Mouse (Mus musculus): ENCODE measurements around the gene Vill.

Gene Vill

DNA sequence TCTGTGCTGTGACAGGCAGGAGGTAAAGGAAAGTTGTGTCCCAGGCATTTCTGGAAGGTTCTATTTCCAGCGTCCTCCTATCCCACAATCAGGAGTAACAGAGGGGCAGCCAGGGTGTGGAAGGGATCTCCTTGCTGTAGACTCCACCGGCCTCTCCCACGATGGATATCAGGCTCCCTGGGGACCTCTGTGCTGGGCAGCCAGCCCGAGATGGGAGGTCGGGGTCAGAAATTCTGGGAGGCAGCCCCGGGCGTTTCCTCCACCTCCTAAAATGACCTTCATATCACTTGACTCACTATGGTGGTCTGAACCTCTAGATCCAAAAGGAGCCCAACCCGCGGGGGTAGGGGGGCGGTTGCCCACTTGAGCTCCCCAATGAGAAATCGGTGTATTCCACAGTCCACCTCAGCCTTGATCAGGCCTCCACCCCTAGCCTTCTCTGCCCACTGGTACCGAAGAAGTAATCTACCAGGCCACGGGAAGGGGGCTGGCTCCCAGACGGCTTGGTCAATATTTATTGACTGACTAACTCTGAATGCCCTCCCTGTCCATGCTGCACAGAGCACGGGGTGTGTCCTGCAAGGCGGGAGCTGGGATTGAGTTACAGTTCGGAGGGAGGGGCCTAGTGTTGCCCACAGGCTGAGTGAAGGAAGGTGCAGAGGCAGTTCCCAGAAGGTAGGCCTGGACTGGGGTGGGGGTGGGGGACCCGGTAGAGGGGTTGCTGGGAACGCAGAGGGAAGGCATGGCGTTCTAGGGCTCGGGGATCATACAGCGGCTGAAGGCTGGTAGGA lies at the start of gene Vill:
TSS of gene Vill (plus strand) at position 625 of the 791 bp plus-strand sequence.
- DNase-seq (ENCODE audit: low read depth, low spot score), result no peak

DNA sequence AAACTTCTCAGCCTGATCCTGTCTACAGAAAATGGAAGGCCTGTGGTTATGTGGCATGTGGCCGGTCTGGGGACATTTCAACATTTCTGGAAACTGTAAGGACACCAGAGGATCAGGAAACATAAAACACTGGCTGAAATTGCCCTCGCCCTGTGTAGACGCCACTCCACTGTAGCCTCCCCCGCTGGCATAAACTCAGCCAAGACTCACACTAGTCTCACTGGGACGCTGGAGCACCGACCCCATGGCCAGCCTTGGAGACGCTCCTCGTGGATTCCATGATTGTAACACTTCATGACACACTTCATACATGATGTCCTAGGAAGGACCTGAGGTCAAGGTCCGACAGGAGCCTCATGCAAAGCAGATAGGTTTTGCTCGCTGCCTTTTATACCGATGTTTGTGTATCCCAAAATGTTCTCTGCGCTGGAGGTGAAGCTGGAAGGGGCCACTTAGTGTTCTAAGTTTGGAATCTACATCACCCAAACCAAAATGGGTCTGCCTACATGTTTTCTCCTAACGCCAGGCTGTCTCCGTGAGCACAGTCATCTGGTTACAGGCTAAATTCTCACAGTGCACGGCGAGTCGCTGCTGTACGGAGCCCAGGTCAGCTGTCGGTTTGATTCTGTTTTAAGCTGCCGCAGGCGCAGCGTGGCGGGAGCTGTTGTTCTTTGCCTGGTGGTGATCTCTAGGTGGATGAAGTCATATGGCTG lies 48.4 kb upstream of the Vill start:
- DNase-seq (ENCODE audit: low read depth, low spot score), result no peak

DNA sequence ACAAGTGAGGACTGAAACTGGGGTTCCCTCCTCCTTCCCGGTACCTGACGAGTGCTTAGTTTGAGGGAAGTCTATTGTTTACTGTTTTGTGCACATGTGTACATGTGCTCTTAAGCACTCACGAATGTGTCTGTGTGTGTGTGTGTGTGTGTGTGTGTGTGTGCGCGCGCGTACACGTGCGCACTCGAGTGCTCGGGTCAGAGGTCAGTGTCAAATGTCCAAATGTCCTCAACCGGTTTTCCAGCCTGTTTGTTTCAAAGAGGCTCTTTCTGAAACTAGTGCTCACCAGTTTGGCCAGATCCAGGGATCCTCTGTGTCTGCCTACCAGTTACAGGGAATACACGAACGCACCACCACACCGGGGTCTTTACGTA lies 47.9 kb upstream of the Vill start:
- no peak for DNase-seq (ENCODE audit: low read depth, low spot score)

DNA sequence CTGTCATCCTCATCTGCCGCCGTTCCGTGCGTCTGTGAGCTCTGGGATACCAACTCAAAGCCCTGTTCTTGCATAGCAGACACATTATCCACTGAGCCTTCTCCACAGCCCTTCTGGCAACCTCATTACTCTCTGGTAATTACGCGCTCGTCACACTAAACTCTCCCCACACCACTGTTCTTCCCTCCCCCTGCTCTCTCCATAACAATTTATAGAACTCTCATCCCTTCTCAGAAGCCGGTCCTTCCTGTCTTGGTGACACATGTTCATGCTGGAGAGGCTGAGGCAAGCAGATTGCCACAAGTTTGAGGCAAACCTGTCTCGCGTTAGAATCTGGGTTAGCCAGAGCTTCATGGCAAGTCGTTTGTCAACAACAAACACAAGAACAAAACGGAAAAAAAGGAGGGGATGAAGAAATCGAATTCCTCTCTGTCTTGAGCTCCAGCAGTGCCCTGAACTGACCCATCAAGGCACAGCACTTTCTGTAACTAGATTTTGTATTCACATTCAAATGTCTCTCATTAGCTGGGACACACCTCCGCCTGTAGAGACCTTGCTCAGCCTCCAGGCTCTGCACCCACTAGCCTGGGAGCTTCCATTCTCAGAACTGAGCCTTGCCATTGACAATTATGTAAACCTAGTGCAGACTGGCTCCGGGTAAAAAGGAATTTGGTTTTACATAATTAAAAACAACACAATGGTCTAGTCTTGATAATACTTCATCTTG lies 47.1 kb upstream of the Vill start:
- DNase-seq (ENCODE audit: low read depth, low spot score), result no peak

DNA sequence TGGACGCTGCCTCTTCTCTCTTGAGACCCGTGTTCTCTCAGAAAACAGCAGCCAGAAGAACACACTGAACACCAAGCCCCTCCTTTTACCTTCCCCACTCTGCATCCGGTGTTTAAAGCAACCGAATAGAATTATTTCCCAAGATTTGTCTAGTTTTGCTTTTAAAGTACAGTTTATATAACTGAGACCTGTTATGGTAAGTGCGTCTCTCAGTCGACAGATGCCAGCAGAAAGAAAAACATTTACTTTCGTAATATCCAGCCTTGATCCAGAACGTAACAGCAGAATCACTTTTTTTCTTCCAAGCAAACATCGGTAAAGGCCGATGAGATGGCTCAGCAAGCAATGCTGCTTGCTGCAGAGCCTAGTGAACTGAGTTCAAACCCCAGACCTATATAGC lies 45.3 kb upstream of the Vill start:
- no peak for DNase-seq (ENCODE audit: low read depth, low spot score)

DNA sequence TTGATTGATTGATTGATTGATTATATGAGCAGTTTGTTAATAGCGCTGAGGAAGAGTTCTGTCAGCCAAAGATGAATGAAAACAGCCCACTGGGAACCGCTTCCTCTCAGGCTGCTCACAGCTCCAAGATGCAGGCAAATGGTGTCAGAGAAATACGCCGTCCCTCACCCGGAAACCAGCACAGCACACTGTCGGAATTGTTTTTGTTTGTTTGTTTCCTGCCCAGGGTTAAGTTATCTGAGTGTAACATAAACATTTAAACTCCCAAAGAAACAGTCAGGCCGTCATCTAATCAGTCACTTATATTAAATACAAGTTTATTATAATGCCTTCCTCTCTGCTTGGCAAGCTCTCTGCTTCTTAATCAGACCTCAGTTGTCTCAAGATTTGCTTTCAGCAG lies 43.7 kb upstream of the Vill start:
- DNase-seq (ENCODE audit: low read depth, low spot score), result no peak

DNA sequence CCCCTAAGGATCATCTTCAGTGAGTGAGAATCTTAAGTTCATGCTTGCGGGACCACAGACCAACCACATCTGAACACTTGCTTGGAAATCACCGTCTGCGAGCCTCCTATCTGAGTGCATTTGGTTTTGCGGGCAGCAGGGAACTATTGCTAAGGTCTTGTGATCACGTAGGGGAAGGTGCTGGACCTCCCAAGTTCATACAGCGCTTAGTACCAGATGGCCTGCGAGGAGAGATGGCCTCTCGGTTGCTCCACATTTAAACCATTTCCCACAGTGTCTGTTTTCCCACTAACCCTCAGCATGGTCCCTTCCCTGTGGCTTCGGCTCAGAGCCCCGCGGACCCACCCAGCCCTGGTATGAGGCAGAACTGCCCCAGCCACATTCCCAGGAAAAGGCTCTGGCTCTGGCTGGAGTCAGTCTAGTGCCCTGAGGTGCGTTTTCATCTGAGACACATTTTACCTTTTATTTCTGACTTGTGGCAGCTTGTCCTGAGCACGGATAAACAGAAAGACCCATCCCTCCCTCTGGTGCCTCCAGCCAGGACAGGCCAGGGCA lies 42.3 kb upstream of the Vill start:
- no peak for DNase-seq (ENCODE audit: low read depth, low spot score)

DNA sequence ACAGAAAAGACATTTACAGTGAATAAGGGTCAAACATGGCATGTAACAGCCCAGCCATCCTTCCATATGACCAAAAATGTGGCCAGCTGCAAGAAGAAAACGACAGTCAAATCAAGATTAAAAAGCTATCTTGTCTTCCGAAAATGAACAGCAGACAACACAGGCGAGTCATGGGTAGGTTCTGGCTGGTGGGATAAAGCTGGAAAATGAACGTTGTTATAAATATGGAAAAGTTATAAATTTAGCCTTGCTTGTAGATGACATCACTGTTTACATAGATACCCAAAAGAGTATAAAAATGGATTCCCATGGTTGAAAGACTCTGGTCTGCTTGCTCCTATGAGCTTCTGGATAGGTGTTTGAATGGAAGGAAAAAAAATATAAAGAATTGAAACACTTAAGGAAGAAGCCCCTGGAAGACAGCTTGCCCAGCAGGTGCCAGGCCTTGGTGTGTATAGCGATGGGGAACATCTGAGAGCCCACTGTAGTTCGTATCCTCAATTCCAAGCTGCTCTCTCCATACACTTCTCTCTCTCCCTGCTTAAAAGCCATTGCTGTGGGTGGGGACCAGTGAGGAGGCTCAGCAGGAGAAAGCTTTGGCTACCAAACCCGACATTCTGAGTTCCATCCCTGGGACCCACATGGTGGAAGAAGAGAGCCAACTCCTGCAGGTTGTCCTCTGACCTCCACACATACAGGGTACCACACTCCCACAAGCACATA lies 35.6 kb upstream of the Vill start:
- no peak for DNase-seq (ENCODE audit: low read depth, low spot score)

DNA sequence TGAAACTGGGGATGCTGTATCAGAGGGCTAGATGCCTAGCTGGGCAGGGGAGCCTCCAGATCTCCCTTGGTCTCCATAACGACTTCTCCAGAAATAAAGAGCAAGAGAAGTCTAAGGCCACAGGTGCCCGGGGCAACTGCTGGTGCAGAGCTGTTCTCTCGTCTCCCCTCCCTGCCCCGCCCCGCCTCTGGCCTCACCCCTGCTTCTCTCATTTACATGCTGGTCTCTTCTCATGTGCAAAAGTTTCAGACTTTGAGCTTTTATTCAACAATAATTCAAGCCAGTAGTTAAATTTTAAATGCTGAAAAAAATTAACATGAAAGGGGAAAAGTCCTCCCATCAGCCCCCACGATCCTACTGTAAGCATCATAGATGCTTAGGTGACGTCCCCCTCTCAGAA lies 30.8 kb upstream of the Vill start:
- no peak for DNase-seq (ENCODE audit: low read depth, low spot score)

DNA sequence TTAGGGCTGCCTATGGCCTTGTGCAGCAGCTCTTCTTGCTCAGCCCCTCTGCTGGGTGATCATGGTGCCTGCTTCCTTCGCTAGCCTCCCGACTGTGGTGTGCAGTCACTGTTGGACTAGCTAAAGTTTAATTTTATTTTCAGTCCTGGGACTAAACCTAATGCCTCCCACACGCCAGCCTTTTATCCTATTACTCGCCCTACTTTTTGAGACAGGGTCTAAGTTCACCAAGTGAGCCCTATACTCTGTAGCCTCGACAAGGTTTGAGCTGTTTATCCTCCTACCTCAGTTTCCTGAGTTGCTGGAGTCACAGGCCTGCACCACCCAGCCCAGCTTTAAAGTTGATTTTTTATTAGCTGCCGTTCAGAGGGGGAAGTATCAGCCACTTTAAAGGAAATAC lies 27.3 kb upstream of the Vill start:
- DNase-seq (ENCODE audit: low read depth, low spot score), result no peak

DNA sequence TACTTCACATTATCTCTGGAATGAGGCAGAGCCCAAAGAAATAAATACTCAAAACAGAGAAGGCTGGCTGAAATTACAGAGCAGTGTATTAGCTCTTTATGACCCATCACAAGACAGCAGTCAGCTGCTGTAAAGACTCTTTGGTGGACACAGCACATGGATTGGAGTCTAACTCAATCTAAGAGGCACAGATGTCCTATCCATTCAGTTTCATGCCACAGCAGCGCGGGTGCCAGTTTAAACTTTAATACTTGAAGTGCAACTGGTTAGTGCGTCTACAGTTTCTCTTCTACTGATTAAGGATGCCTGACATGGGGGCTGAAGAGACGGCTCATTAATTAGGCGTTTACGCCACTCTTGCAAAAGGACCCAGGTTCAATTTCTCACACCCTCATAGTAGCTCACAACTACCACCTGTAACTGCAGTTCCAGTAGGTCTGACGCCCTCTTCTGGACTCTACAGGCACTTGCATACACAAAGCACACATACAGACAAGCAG lies 26.7 kb upstream of the Vill start:
- DNase-seq (ENCODE audit: low read depth, low spot score), result no peak

DNA sequence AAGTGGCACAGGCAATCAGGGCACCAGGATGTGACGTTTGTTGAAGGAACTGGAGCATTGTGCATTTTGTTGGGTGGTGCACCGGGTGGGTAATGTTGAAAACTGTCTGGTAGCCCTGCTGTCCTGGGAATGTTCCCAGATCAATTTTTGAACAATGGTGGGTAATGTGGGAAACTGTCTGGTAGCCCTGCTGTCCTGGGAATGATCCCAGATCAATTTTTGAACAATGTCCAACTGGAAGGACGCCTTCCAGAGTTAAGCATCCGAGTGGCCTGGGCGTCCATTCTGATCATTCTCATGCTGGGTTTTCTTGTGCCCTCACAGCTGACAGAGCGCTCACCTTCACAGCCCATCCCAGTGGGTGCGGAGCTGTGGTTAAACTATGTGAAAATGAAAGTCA lies 25.2 kb upstream of the Vill start:
- DNase-seq (ENCODE audit: low read depth, low spot score), result no peak

DNA sequence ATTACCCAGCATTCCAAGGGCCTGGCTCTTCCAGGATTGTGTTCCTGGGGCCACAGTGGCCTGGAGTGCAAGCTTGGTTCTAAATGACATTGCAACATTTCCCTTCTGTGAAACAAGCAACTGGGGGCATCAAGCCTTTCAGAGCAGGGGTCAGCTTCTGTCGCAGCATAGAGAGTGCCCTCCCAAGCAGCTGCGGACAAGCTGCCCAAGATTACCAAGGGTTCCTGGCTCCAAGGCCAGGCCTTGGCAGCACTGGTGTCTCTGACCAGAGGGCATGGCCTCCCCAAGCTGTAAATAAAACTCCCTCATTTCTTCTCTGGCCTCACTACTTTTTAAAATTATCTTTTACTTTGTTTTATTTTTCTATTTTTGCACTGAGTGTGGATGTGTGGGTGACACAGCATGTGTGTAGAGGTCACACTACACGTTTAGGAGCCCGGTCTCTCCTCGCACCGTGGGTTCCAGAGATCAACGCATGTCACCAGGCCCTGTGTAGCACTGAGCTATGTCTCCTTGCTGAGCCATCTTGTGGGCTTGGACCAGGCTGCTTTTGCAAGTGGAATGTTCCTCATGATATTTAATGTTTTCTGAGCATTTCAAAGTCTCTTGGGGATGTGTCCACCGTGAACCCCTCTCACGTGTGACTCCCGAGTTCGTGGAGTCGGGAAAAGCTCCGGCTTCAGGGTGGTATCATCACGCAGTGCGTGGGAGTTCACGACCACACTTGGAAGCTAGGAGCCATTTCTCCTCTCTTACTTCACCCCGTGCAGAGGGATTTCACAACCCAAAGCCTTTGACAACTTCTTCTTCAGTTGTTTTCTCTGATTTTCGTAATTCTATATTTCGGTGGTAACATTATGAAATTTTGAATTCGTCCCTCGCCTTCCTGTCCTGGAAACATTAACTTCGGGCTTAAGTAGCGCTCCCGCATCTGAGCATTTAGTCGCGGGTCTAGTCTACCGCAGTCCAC lies 24.1 kb upstream of the Vill start:
- DNase-seq (ENCODE audit: low read depth, low spot score), result no peak

DNA sequence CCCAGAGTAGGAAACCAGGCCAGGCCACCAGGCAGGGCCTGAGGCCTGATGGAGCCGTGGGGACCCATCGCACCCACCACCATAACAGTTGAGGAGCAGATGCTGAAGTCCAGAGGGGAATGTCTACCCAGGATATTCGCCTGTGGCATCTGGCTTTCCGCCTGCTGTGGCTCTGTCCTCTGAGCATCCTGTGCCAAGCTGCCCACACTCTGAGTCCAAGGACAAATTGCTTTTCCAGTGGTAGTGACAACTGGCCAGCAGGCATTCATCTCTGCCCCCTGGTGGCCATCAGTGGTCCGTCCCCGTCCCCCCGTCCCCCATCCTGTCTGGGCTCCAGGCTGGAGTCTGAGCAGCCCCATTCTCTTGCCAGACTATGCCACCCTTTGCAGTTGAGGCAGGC lies 23.0 kb upstream of the Vill start:
- DNase-seq (ENCODE audit: low read depth, low spot score), result peak; percentile 32

DNA sequence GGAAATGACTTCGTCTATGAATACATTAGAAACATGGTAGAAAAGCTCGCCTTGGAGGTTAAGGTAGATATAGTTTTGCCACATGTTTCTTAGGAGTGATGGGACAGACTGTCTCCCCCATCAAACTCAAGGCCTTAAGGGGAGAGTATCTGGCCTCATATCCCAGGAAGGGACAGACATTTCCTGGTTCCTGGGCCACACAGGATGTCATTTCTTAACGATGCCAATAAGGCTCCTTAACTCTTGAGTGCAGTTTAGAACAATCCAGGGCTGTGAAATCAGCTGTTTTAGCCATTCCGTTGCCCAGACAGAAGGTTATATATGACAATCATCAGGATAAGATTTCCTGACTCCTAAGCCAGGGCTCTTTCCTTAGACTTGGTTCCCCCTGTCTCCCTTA lies 21.5 kb upstream of the Vill start:
- DNase-seq (ENCODE audit: low read depth, low spot score), result no peak

DNA sequence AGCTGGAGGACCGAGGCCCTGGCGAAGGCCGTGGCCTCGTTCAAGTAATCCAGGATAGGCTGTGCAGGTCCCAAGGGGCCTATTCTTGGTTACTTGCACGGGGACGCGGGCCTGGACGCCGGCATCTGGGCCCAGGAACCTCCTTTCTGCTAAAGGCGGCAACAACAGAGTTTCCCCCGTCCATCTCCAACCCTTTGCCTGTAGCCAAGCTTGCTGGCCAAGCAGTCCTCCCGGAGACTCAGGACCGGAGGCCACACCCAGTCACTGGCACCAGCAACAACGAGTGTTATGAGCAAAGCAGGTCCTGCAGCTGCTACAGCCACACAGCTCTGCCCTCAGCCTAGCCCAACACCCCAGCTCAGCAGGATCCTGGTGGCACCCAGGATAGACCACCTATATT lies 20.8 kb upstream of the Vill start:
- no peak for DNase-seq (ENCODE audit: low read depth, low spot score)

DNA sequence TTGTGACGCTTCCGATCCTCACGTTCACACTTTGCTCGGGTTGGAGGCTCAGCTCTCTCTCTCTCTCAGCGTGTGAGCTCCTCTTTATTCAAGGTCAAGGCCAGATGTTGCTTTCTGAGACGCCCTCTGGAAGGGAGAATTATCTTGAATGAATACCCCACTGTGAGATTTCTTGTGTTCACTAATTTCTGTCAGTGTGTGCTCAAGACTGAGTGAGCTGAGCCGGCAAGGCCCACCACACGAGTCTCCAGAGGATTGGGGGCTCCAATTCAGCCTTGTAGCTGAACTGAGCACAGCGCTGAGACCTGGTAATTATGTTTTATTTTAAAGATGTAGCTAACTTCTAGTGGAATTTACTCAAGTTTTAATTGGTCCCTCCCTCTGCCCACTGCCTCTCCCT lies 20.0 kb upstream of the Vill start:
- no peak for DNase-seq (ENCODE audit: low read depth, low spot score)

DNA sequence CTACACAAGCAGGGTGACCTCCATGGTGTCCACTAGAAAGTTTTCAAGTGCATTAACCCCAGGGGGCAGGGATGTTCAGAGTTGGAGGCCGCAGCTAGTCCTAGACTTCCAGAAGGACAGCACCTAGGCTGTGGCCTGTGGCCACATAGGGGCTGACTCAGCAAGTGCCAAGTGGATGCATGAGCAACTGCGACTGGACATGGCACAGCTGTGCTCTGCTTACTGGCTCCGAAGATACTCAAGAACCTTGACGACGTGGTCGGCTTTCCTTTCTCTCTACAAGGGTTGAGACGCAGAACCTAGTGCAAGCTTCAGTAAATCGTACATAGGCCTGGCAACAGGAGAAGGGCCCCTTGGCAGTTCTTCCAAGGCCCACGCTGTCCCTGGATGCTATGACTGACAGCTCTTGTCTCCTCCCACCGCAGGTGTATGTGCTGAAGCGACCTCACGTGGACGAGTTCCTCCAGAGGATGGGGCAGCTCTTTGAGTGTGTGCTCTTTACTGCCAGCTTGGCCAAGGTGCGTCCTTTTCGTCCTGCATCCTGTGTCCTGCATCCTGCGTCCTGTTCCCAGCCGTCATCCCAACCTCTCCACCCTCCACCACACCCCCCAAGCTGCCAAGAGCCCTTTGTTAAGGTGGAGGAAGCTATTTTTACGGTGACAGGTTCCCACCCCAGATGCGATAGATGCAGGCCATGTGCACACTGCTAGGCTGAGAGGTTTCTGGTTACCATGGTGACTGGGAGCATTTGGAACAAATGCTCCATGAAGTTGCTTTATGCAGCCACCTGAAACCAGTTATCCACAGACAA lies 19.3 kb upstream of the Vill start:
- DNase-seq (ENCODE audit: low read depth, low spot score), result no peak

DNA sequence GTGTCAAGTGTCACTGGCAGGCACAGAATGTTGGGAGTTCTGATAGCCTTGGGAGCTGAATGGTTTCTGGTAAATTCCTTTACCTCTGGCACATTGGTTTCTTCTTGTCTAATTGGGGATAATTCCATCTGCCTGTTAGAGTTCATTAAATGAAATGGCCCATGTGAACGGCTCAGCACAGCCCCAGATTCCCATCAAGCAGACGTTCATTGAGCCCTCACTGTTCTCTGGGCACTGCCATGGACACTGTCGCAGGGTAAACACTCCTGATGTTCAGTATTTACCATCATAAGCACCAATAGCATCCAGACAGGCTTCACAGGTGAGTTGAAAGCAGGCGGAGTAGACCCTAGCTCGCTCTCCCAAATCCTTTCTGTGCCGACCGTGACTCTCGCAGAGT lies 18.5 kb upstream of the Vill start:
- DNase-seq (ENCODE audit: low read depth, low spot score), result no peak

Data from retina, postnatal 7 days (tissue).